Mouse (Mus musculus) hindlimb bud, embryonic 11.5 days (tissue): Measurements from ENCODE around the gene Phf23.
"Not testable (repeated sequence)": the region's sequence is repeated elsewhere in the genome, so short reads cannot be mapped to it uniquely, and the experiment has no call there.

Source experiments
- DNase-seq: peaks from one replicate; pipeline ENCODE4 v3.0.0-alpha.2; 2012; ENCODE audit warnings: low read depth, low spot score; ENCODE audit errors: extremely low spot score

Phf23 gene

DNA sequence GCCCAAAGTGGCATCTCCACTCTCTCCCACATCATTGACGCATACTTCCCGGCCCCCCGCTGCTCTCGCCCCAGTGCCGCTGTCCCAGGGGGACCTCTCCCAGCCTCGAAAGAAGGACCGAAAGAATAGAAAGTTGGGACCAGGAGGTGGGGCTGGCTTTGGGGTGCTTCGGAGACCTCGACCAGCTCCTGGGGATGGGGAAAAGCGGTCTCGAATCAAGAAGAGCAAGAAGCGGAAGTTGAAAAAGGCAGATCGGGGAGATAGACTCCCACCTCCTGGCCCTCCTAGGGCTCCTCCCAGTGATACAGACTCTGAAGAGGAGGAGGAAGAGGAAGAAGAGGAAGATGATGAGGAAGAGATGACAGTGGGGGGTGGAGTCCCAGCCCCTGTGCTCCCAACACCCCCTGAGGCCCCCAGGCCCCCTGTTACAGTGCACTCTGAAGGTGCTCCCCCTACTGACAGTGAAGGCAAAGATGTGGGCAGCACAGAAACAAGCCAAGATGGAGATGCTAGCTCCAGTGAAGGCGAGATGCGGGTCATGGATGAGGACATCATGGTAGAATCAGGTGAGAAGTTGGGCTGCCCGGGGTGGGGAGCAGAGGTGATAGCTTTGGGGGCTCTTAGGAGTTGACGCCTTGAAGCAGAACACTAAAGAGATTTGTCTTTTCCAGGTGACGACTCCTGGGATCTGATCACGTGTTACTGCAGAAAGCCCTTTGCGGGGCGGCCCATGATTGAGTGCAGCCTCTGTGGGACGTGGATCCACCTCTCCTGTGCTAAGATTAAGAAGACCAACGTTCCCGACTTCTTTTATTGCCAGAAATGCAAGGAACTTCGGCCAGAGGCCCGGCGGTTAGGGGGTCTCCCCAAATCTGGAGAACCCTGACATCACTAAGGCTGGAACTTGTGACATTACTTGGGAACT is 3.3 kb downstream of the Phf23 start:
- no peak for DNase-seq

DNA sequence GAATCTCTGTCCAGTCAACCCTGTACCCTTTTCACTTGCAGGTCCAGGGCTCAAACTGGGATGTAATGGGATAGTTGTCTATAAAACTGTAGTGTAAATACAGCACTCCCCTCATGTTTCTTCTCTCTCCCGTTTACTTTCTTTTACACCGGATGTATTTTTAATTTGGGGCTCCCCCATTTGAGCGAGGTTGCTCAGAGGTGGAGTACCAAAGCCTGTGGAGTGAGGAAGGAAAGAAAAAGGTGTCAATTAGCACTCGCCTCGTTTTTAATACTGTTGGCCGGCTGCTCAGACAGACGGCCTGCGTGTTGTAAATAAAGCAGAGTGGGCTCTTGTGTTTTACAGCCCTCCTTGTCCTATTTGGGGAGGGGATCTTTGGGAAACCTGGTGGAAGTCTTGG is 4.1 kb downstream of the Phf23 start:
- DNase-seq = no peak

DNA sequence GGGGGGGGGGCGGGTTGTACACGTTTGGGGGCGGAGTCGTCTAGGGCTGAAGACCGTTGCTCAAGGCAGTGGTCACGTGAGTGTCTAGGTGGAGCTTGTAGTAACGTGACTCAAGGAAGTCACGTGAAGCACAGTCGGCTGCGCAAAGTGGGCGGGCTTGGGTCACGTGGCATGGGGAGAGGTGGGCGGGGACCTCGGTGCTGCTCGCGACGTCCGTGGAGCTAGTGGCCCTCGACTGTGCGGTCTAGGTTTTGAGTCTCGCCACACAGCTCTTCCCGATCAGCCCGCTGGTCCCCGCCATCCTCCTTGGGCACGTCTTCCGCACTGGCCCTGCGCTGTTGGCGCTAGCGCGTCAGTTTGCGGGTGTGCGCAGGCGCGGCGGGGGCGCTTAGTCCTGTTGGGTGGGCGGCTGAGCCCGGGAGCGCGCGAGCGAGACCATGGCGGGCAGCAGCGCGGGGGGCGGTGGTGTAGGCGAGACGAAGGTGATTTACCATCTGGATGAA is 4.9 kb downstream of the Phf23 start, which contains the start of gene Dvl2:
Dvl2 (plus strand) TSS at position 200 of the 503 bp plus-strand sequence.
- peak; percentile 83 for DNase-seq

DNA sequence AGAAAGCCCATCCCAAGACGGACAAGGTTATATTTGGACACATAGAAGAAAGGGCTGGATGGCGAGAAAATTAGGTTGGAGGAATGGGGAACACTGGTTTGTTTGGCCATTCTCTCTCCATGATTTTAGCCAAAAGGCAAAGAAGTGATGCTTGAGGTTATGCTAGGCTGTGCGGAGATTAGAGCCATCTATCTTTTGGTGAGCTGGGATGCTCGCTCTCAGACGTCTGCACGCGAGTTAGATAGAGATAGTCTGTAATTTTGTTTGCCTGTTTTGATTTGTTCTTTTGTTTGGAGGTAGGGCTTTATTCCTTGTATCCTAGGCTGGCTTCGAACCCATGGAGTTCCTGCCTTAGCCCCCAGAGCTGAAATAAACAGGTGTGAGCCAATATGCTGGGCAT is 5.6 kb downstream of the Phf23 start:
- DNase-seq = no peak

DNA sequence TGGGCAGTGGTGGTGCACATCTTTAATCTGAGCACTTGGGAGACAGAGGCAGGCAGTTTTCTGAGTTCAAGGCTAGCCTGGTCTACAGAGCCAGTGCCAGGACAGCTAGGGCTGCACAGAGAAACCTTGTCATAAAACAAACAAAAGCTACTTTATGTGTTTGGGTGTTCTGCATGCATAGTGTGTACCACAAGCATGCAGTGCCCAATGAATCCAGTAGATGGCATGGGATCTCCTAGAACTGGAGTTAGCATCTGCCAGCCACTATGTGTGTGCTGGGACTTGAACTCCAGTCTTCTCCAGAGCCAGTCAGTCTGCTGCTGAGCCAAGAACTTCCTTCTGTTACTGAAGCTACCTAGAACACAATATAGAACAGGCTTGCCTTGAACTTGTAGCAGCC is 6.3 kb downstream of the Phf23 start:
- no peak for DNase-seq

DNA sequence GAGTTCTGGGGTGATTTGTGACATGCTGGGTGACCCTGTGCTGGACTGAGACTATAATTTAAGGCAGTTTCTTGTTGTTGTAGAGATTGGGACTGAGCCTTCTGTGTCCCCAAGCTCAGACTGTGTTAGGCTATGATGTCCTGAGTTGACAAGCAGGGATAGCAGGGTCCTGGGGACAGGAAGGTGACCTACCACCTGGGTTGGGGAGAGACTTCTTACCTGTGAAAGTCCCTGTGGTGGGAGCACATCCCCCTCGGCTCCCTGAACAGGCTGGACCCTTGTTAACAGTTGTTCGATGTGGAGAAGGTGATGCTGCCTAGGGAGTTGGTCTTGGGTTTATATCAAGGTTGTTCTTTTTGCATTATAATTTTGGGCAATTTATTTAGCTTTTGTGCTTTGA is 6.9 kb downstream of the Phf23 start:
- no peak for DNase-seq

DNA sequence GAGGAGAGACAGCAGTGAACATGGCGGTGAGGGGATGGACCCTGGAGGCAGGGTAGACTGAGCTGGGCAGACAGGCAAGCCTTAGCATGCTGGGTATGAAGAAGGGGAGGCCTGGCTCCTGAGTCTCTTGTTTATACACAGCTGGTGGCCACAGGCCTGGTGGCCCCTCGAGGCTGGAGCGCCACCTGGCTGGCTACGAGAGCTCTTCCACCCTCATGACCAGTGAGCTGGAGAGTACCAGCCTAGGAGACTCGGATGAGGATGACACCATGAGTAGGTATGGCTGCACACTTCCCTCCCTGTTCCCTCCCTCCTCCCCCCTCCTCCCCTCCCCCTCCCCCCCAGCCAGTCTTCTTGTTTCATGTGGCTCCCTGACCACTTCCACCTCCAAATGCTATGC is 9.9 kb downstream of the Phf23 start:
- DNase-seq = no peak

DNA sequence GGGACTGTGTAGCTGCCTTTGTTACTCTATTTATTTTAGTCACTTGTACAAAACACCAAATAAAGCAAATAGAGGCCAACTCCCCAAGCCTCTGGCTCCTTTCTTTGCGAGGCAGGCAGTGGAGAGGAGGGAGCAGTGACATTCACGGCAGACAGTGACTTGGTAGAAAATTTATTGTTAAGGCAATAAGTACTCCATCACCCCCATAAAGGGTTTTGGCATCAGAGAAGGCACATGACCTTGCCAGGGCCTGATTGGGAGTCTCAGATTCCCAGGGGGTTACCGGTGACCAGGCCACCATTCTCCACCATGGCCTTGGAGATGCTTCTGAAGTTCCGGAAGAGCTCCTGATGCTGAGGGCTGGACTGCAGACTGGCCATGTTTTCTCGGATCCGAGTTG is 14.5 kb downstream of the Phf23 start:
- no peak for DNase-seq

DNA sequence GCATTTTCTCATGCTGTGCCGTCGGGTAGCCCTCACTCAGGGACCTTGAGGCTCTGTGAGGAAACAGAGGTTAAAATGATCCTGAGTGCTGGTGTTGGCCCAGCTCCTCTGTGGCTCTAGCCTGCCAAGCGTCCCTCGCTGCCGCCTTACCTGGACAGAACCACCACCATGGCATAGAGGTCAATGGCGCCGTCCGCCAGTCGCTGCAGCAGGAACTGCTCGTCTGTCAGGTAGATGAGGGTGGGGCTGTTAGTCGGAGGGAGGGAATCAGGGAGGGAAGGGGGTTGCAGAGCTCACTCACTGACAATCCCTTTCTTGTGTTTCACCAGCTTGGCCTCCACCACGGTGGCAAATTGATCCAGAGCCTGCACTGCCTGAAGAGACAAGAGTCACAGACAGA is 15.0 kb downstream of the Phf23 start:
- no peak for DNase-seq

DNA sequence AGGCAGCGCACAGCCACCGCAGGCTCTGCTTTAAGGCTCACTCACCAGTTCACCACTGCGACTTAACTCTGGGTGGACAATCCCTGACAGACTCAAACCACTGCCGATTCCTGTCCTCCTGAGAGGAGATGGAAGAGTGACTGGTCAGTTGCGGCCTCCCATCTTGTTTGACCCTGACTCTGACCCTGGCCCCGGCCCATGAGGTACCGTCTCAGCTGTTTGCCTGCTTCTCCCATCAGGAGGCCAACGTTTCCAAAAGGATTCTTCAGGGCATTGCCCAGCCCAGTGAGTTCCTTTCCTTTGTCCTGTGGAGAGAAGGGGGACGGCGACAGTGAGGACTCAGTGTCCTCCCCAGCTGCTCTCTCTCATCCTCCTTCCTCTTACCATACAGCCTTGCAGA is 15.4 kb downstream of the Phf23 start:
- DNase-seq = no peak

DNA sequence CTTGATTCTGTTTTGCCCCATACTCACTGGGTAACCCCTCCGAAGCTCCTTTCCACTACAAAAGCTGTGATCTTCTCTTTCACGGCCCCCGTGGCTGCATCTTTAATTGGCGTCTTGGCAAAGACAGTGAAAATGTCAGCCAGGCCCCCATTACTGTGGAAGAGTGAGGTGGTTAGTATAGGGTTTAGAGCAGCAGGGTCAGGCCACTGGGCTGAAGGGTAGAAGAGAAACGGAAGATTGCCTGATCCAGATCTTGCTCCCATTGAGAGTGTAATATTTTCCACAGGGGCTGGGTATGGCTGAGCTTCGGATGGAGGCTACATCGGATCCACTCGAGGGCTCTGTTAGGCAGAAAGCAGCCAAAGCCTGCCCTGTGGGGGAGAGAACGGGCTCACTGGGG is 17.4 kb downstream of the Phf23 start:
- no peak for DNase-seq

DNA sequence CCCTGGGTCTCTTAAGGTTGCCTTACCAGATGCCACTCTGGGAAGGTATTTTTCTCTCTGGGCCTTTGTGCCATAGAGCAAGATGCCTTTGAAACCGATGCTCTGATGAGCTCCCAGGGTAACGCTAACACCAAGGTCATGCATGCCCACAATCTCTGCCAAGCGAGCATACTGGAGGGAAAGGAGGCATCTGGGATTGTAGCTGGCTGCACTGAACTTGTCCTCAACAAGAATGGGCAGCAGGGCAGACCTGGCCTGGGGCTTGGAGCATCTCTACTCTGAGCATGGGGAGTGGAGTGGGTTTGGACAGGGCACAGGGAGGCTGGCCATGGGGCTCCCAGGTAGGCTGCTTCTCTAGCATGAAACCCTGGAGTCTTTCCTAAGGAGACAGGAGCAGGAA is 17.8 kb downstream of the Phf23 start:
- no peak for DNase-seq

DNA sequence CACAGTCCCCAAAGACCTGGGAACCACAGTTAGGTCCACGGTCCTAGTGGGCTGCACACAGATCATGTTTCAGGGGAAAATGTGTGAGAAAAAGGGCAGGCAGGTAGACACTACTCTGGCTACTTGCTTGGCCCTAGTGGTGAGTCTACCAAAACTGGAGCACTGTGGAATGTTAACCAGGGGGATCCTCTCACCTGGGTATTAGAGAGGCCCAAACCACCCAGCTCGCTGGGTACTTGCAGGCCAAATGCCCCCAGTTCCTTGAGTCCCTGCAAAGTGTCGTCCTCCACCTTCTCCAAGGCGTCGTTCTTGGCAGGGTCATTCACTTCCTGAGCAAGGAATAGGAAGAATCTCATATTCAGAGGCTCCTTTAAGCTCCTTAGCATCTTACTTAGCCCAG is 18.5 kb downstream of the Phf23 start:
- DNase-seq = no peak

DNA sequence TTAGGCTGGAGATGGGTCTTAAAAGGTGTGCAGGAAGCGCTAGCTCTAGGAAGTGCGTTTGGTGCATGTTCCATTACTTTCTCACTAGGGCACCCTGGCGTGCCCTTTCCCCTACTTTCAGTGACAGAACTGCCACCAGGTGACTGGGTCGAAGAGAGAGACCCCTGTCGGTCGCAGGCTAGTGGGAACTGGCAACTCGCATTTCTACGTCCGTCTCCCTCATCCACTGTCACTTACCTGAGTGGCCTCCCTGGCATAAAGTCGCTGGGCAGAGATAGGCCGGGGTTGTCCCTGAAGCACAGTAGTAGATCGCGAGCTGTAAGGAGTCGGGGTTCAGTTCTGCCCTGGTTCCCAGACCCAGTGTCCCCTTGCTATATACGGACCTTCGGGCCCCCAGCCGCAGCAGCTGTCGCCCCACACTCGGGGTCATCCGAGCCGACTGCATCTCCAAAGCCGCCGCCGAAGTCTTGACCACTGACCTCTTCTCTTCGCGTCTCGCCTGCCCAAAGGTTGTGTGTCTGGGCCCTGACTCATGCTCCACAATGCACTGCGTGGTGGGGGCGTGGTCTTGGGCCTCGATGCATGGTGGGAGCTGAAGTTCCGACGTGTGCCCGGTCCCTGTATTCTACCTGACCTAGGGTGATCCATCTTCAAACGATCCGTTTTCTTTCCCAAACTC is 19.4 kb downstream of the Phf23 start, which contains the start of gene Acadvl:
Acadvl (minus strand) TSS at position 532 of the 679 bp plus-strand sequence.
- no peak for DNase-seq

DNA sequence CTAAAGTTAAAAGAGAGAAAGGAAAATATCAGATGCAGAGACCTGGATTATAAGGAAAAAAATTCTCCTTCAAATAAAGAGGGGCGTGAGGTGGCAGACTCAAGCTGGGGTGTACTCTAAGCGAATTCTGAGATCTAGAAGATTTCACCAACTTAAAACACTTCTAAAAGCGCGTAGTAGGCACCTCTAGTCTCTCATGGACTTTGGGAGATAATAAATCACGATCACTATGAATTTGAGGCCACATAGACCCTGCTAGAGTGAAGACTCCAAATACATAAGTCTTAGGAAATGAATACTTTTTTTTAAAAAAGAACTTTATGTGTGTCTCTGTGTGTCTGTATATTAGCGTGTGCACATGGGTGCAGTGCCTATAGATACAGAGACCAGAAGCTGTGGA is 20.1 kb downstream of the Phf23 start:
- no peak for DNase-seq

DNA sequence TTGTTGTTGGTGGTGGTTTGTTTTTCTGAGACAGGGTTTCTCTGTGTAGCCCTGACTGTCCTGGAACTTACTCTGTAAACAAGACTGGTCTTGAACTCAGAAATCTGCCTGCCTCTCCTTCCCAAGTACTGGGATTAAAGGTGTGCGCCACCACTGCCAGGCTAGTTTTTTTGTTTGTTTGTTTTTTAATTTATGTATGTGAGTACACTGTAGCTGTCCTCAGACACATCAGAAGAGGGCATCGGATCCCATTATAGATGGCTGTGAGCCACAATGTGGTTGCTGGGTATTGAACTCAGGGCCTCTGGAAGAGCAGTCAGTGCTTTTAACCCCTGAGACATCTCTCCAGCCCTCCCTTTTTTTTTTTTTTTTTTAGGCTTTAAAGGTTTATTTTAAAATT is 20.6 kb downstream of the Phf23 start:
- not testable (repeated sequence) for DNase-seq

DNA sequence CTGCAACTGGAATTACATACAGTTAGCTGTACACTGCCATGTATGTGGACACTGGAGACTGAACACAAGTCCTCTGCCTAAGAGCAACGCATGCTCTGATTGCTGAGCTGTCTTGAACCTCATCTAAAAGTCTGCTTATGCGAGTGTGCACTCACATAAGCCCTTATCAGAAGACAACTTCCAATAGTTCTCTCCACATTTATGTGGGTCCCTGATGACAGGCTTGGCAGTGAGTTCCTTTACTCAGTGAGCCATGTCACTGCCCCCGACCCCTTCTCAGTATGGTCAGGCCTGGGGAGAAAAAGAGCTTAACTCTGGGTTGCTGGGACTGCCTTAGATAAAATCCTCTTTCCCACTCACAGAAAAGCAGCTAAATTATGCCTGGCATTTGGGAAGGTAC is 21.1 kb downstream of the Phf23 start, which contains the start of gene Dlg4:
Dlg4 (plus strand) TSS at position 274 of the 400 bp plus-strand sequence.
- DNase-seq = no peak

DNA sequence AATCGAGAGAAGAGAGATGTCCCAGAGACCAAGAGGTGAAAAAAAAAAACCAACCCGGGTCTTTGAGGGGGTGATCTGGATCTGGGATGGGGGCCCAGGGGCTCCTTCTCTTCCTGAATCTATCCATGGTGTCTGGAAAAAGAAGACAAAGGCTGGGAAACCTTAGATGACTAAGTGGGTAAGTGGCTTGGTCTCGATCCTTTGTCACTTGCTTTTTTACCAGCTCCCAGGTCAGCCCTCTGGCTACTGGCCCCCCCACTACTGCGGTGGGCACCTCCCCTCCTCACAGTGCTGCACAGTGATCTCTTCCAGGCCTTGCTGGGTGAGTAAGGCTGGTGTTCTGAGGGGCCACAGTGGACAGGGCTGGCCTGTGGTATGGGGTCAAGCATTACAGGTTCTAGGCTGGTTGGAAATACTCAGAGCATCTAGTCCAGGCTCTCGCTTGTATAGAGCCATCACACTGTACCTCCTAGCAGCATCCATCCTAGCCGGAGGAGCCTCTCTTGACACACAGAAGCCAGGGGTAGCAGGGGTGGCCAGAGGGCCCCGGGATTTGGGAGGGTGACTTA is 21.7 kb downstream of the Phf23 start:
- no peak for DNase-seq

DNA sequence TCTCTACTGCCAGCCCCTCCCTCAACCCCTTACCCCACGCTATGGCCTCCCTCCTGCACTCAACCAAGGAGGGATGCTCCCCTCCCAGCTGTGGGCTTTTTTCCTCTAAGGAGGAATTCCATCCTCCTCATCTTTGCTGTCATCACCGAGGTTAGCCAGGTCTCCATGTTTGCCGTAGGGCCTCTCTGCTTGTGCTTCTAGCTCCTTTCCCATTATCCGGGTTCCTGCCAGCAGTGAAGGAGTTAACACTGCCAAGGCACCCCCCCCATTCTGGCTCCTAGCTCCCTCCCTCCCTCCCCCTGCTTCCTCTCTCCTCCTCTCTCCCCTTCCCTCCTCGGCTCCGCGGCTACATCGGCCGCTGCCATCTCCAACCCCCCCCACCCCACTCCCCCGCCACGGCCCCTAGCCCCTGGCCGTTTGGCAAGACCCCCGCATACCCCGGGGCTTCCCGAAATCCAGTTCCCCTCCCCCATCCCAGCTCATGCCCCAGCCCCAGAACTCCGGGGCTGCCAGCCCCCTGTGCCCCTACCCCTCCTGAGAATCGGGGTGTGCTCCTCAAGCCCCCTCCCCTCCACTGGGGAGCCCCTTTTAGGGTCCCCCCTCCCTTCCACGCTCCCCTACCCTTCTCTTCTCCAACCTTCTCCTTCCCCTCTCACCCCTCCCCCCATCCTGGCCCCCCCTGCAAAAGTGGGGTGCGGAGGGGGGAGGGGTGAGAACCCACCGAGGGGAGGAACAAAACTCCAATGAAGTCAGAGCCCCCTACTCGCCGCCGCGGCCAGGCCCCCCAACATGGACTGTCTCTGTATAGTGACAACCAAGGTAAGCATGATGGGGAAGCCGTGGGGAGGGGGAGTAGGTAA is 22.8 kb downstream of the Phf23 start:
- DNase-seq = no peak

DNA sequence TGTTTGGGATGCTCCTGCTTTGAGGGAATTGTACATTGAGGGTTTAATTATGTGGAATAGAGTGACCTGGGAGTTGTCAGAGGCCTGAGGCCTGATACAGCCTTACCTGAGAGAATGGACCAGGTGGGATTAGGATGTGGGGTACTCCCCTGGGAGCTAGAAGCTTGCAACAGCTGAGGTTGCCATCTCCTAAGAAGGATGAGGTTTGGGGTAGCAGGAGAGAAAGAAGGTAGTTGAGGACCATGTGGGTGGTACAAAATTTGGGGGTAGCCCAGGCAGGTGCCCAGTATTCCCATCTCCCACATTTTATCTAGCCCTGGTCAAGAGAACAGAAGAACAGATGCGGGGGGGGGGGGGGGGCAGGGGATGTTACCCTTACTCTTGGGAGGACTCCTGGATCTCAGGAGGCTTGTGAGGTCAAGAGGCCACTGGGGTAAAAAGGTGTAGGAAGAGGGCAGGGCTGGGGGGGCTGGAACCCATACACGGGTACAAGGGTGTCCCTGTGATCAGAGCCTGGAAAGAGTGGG is 24.0 kb downstream of the Phf23 start:
- no peak for DNase-seq
